Mouse (Mus musculus) olfactory bulb, adult 2 months (tissue): ENCODE measurements at regions not wholly inside any gene's neighbourhood (a gene's known extent, or its start where the extent isn't known, plus 50 kb on each side); places are given as distances from the start of the nearest gene placed in this dataset.

Experiments used
- H3K27ac ChIP-seq: fragments of 200-500 bp; 2 replicates; pipeline ENCODE4 v1.5.1; 2012; ENCODE audit warnings: low read depth, low read length; ENCODE audit not compliant: insufficient read depth
- H3K4me1 ChIP-seq: fragments of 200-500 bp; 2 replicates; pipeline ENCODE4 v1.6.1; 2012; ENCODE audit warnings: low read length; ENCODE audit not compliant: control insufficient read depth, insufficient read depth
- H3K4me3 ChIP-seq: fragments of 200-500 bp; 2 replicates; pipeline ENCODE4 v1.5.1; 2012; ENCODE audit warnings: mild to moderate bottlenecking, low read depth, low read length, moderate library complexity; ENCODE audit not compliant: insufficient read depth
- CTCF ChIP-seq: fragments of 200-500 bp; IDR thresholded peaks from 2 replicates; pipeline ENCODE4 v1.5.1; 2012; ENCODE audit warnings: low read depth, mild to moderate bottlenecking, low read length, moderate library complexity; ENCODE audit not compliant: insufficient read depth
- POLR2A ChIP-seq: fragments of 200-500 bp; IDR thresholded peaks from 2 replicates; pipeline ENCODE4 v1.6.1; 2012; ENCODE audit warnings: mild to moderate bottlenecking, low read depth, low read length, moderate library complexity; ENCODE audit not compliant: insufficient read depth
- WGBS: fragments of 180-500 bp; shearing (Covaris S2); methylation state at CpG from one replicate; pipeline ENCODE4 v1.1.7; 2018; 5-methylcytosine and 5-hydroxymethylcytosine counted together

- no peaks in the 10 kb centered on the region for H3K4me1 ChIP-seq
- WGBS, result 86% methylated on average over 8 of the region's 8 CpGs
- no peak overlapping the region for H3K27ac ChIP-seq
- H3K4me3 ChIP-seq, result no peak overlapping the region
- TF ChIP-seq POLR2A, result no peak
- TF ChIP-seq CTCF, result no peak
Observed at GRCm38 (mm10) chr6:49582040-49582707, 186.8 kb downstream of the Stk31 start.

GRCm38 (mm10) chr6:49586553-49586952 is 191.1 kb downstream of the Stk31 start:
- H3K4me3 ChIP-seq, result no peak overlapping the region
- H3K4me1 ChIP-seq, result no peaks in the 10 kb centered on the region
- TF ChIP-seq POLR2A, result no peak
- no peak for TF ChIP-seq CTCF
- 43% methylated on average over 5 of the region's 5 CpGs for WGBS
- H3K27ac ChIP-seq, result no peak overlapping the region

- WGBS, result 97% methylated on average over 3 of the region's 3 CpGs
- Histone ChIP-seq H3K27ac (no peak overlapping the region), H3K4me1 (no peaks in the 10 kb centered on the region), H3K4me3 (no peak overlapping the region)
- TF ChIP-seq POLR2A, result no peak
- no peak for TF ChIP-seq CTCF
Observed at GRCm38 (mm10) chr6:49588677-49589076, 193.3 kb downstream of the Stk31 start.

- H3K27ac ChIP-seq, result no peak overlapping the region
- no peak for TF ChIP-seq CTCF
- TF ChIP-seq POLR2A, result no peak
- no peak overlapping the region for H3K4me3 ChIP-seq
- no peaks in the 10 kb centered on the region for H3K4me1 ChIP-seq
- 63% methylated on average over 7 of the region's 7 CpGs for WGBS
Observed at GRCm38 (mm10) chr6:49590927-49591631, 195.7 kb downstream of the Stk31 start.

- H3K4me1 ChIP-seq, result no peaks in the 10 kb centered on the region
- H3K4me3 ChIP-seq, result no peak overlapping the region
- TF ChIP-seq CTCF (no peak), POLR2A (no peak)
- H3K27ac ChIP-seq, result no peak overlapping the region
- WGBS, result 54% methylated on average over 2 of the region's 2 CpGs
Observed at GRCm38 (mm10) chr6:49591632-49592000, 196.2 kb downstream of the Stk31 start.

- 93% methylated on average over 5 of the region's 5 CpGs for WGBS
- H3K27ac ChIP-seq, result no peak overlapping the region
Observed at GRCm38 (mm10) chr6:49592676-49593075, 197.3 kb downstream of the Stk31 start.

GRCm38 (mm10) chr6:49603201-49603600 is 207.8 kb downstream of the Stk31 start:
- WGBS, result 58% methylated on average over 1 of the region's 1 CpGs
- no peak for TF ChIP-seq CTCF
- no peak for TF ChIP-seq POLR2A
- Histone ChIP-seq H3K27ac (no peak overlapping the region), H3K4me1 (no peaks in the 10 kb centered on the region), H3K4me3 (no peak overlapping the region)

More at GRCm38 (mm10) chr6:49592676-49593075, 197.3 kb downstream of the Stk31 start:
- no peak for TF ChIP-seq CTCF
- no peak overlapping the region for H3K4me3 ChIP-seq
- no peaks in the 10 kb centered on the region for H3K4me1 ChIP-seq

- Histone ChIP-seq H3K4me1 (no peaks in the 10 kb centered on the region), H3K27ac (no peak overlapping the region), H3K4me3 (no peak overlapping the region)
- TF ChIP-seq POLR2A (no peak), CTCF (no peak)
- WGBS, result 67% methylated on average over 3 of the region's 3 CpGs
Observed at GRCm38 (mm10) chr6:49603844-49604243, 208.4 kb downstream of the Stk31 start.

- TF ChIP-seq POLR2A, result no peak
- H3K4me1 ChIP-seq, result no peaks in the 10 kb centered on the region
- no peak overlapping the region for H3K27ac ChIP-seq
- H3K4me3 ChIP-seq, result no peak overlapping the region
- 3% methylated on average over 1 of the region's 1 CpGs for WGBS
Observed at GRCm38 (mm10) chr6:49606028-49606427, 210.6 kb downstream of the Stk31 start.

- WGBS, result 50% methylated on average over 9 of the region's 9 CpGs
- H3K27ac ChIP-seq, result no peak overlapping the region
- no peaks in the 10 kb centered on the region for H3K4me1 ChIP-seq
- TF ChIP-seq POLR2A (no peak), CTCF (no peak)
- no peak overlapping the region for H3K4me3 ChIP-seq
Observed at GRCm38 (mm10) chr6:49606626-49607158, 211.3 kb downstream of the Stk31 start.
